Mouse (Mus musculus) embryo, embryonic 10.5 days (tissue): ENCODE data around the gene Ly6f.

Experiments
- DNase-seq: peaks from one replicate; pipeline ENCODE4 v3.0.0-alpha.2; 2015; ENCODE audit warnings: low spot score

Ly6f gene

GRCm38 (mm10) chr15:75318584-75318983 lies 50.4 kb downstream of the Ly6f start:
- no peak for DNase-seq

- DNase-seq: no peak
Observed at GRCm38 (mm10) chr15:75320104-75320503, 51.9 kb downstream of the Ly6f start.
